Mouse (Mus musculus): ENCODE measurements around the gene Hoxa13. TPM values are rescaled to one million over a fixed set of nuclear protein-coding genes. Genes with fewer than 3 reads are reported as not detected.

Gene Hoxa13
- total RNA-seq, 4 experiments from 2014 or later, result not detected

DNA sequence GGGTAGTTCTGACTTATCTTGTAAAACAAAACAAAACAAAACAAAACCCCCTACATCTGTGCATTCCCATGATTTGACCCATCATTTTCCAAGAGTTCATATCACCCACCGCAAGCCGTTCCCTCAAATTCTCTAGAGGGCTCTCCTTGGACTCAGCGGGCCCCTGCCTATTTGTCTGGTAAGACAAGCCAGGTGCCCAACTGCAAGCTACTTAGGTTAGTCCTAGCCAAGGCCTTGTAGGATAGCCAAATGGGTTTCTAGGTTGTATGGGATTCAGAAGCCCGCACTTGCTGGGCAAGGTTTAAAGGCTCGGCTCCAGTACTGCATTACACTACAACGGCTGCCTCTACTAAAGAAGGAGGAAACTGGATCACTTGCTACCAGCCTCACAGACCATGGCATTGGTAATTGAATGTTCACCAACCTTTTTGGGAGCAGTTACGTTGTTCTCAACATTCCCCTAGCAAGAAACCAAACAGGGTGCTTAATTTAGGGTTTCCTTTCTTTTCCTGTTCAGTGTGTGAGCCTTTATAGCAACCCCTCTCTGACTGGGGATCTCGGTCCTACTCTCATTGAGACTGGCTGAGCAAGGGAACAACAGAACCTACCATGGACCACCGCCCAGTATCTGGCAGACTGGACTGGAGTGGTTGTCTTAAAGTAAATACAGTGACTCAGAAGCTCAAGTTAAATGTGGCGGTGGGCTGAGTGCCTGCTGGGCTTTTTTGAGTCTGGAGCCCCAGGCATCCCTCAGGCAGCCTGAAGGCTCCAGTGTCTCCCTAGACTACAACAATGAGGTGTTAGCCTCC, 23.1 kb downstream of the Hoxa13 start:
- DNase-seq (ENCODE audit: low spot score in 2 of 2), result no peak

DNA sequence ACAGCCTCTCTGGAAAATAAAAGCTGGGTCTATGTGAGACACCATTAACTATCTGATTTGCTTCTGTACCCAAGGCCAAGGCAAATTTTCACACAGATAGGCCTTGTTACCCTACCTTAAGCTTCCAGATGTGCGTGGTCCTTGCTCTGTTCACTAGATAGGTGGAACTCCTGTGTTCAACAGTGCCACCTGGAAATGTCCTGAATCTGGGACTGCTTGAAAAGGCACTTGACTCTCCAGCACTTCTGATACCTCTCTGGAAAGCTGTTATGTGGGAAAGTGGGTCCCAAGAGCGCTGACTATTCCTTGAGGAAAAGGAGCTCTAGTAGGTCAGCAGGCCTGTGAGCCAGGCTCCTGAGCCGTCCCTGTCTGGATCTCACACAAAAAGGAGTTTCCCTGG, 23.9 kb downstream of the Hoxa13 start:
- DNase-seq (ENCODE audit: low spot score in 2 of 2), result no peak

- no peak for DNase-seq (ENCODE audit: low spot score in 2 of 2)
These were observed 24.8 kb downstream of the Hoxa13 start for GRCm38 (mm10) chr6:52235866-52236265.

DNA sequence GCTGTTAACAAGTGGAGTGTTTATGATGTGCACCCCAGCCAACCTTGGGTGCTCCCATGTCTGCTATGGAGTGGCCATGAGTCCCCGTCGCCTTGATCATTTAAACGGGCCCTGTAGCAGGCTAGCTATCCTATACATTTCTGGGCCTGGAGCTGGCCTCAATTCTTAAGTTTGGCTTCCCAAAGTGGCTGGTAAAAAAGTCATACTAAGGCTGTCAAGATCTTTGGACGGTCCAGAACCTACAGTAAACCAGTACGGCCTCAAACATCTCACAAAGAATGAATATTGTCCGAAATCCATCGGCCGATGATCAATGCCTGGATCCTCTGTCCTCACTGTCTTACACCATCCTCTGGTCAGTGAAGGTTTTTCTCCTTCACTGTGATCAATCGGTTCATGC, 25.4 kb downstream of the Hoxa13 start:
- DNase-seq (ENCODE audit: low spot score in 2 of 2), result no peak

DNA sequence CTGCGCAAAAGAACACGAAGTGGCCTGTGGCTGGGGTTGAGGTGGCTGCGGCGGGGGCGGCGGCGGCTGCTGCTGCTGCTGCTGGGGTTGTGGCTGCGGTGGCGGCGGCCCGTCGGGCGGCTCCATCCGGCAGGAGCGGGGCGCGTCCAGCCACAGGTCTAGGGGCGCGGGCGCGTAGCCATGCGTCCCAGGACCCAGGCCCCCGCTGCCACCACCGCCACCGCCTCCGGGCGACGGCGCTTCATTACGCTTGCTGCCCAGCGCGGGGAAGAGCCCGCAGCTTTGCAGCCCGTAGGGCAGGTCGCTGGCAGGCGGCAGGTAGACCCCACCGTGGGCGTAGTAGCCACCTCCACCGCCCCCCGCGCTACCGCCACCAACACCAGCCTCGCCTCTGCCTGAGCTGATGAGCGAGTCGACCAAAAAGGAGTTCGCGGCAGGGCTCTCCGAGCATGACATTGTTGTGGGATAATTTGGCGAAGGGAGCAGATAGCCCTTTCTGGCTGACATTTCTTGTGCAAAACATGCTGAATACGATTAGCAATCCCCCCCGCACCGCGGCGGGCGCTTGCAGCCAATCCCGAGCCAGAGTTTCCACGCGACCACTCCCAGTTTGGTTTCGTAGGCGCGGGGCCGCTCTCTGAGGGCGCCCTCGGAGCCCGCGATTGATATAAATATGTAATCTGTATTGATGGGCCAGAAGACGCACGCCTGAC, 26.1 kb downstream of the Hoxa13 start:
- DNase-seq (ENCODE audit: low spot score in 2 of 2), result no peak

- no peak for DNase-seq (ENCODE audit: low spot score in 2 of 2)
These were observed 26.9 kb downstream of the Hoxa13 start for GRCm38 (mm10) chr6:52233546-52234427.

GRCm38 (mm10) chr6:52232984-52233545, 27.6 kb downstream of the Hoxa13 start:
- DNase-seq (ENCODE audit: low spot score in 2 of 2), result no peak

GRCm38 (mm10) chr6:52232568-52232965, 28.1 kb downstream of the Hoxa13 start:
- no peak for DNase-seq (ENCODE audit: low spot score in 2 of 2)

DNA sequence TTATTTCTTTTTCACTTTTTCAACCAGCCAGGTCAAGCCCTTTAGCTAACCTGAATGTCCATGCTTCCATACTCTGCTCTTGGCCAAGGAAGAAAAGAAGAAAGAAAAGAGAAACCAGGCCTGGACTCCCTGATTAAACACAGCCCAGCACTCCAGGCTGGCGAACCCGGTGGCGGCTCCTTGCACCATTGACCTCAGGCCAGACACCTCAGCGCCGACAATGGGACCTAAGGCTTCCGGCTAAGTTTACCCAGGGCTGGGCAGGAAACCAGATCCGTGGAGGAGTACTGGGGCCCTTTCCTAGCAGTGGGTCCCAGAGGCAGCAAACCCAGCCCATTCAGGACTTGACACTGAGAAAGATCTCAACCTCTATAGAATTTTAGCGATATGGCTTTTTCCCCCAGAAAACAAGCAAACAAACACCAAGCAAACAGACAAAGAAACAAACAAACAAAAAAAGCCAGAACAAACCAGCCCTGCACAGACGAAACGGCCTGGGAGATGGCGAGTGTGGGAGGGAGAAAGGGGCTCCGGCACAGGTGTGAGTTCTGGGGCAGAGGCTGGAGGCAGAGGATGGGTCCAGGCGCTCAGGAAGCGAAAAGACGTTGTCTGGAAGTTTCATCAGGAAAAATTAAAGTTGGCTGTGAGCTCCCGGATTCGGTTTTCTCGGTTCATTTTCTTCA, 28.7 kb downstream of the Hoxa13 start:
- DNase-seq (ENCODE audit: low spot score in 2 of 2), result no peak

GRCm38 (mm10) chr6:52230516-52231165, 30.0 kb downstream of the Hoxa13 start, which contains the start of gene Hoxa9:
Gene Hoxa9, minus strand, starts transcription at chr6:52231089.
- DNase-seq (ENCODE audit: low spot score in 2 of 2), result no peak

- no peak for DNase-seq (ENCODE audit: low spot score in 2 of 2)
These were observed 30.9 kb downstream of the Hoxa13 start for GRCm38 (mm10) chr6:52229558-52230416.

- no peak for DNase-seq (ENCODE audit: low spot score in 2 of 2)
These were observed 31.9 kb downstream of the Hoxa13 start for GRCm38 (mm10) chr6:52228475-52229465.

DNA sequence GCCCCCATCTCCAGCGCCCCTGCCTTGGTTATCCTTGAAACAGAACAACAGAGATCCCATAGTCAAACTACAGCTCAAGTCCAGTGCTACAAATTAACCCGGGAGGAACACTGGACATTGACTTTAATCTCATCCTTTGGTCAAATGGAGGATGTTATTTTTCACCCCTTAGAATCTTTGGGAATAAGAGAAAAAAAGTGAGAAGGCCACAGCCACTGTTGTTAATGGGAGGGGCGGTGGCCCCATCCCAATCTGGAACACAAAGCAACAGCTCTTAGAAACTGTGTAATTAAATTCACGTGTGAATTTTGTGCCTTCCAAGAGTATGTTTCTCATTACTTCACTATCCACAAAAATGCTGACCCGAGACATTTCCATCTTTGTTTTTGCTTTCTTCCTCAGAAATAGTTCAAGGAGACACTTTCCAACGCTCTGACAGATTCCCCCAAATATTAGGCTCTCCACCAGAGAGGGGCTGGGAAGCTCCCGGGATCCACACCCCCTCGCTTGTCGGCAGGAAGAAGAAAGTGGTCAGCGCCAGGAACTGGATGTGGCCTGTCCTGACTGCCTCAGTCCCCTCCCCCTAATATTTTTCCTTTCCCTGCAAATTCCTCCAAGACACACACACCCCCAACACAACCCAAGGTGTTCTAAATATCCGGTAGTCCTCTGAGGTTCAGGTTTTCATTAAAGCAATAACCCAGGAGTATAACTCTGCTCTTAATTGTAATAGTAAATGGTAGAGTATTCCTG, 33.0 kb downstream of the Hoxa13 start:
- no peak for DNase-seq (ENCODE audit: low spot score in 2 of 2)

DNA sequence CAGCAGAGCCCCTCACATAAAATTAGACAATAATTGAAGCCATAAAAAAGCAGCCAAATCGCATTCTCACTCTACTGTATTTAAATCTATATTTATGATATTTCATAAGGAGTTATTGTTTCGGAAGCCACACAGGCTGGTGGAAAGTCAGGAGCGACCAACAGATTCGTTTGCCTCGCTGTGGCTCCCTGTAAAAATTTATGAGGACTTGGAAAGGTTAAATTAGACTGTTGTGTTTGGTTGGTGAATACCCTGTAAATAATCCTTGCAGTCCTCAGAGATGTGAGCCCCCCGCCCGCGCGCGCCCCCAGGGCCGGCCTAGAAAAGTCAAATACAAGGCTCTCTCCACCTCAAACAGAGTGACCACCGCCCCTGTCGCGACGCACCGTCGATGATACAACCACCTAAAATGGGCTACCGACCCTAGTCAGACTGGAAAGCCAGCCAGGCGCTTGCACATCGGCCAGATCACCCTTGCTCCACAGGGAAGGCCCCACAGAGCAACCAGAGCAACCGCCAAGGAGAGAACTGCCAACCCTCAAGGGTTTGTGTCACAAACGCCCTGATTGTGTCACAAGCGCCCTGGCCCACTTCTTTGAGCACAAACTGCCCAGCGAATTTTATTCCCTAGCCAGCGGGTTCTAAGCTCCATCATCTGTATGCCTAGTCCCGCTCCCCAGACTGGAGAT, 34.0 kb downstream of the Hoxa13 start:
- no peak for DNase-seq (ENCODE audit: low spot score in 2 of 2)

DNA sequence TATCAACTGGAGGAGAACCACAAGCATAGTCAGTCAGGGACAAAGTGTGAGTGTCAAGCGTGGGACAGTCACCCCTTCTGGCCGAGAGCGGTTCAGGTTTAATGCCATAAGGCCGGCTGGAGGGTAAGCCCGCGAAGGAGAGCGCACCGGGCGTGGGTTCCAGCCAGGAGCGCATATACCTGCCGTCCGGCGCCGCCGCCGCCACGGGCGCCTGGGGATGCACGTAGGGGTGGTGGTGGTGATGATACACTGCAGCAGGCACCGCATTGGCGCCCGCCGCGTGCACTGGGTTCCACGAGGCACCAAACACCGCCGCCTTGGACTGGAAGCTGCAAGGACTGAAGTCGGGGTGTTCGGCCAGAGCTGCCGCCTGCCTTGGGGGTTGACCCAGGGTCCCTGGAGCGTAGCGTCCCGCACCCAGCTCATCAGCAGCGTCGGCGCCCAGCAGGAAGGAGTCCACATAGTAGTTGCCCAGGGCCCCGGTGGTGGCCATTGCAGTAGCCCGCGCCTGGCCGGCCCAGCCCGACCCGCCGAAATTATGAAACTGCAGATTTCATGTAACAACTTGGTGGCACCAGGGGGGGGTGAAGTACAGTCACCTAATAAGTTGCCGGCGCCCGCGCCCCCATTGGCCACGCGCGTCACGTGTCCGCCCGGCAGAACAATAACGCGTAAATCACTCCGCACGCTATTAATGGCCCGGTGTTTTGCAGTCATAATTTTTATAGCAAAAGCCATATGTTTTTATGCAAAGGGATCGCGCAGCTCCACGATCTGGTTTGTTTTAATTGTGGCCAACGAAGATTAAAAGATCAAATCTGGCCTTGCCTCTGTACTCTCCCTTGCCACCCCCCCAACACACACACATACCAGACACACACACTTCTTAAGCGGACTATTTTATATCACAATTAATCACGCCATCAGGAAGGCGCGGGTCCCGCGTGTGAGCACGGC, 34.8 kb downstream of the Hoxa13 start:
- no peak for DNase-seq (ENCODE audit: low spot score in 2 of 2)
